Mouse (Mus musculus): ENCODE results near the gene Adam11. TPM values are rescaled to one million over a fixed set of nuclear protein-coding genes. Genes with fewer than 3 reads are reported as not detected.
"Not testable (repeated sequence)": the region's sequence is repeated elsewhere in the genome, so short reads cannot be mapped to it uniquely, and the experiment has no call there.

Adam11 gene
- 1 to 10 TPM; 2.2 to 3.0 TPM for total RNA-seq (2021)
- long read RNA-seq, experiment 1, full-length matches to known transcripts, result 1 of 3 reads
- long read RNA-seq, experiment 1, partial matches to known transcripts, result 1 of 3 reads
- long read RNA-seq, experiment 1, other reads (novel, unspliced or antisense), result 1 of 3 reads
- long read RNA-seq, experiment 2, partial matches to known transcripts, result 2 of 4 reads
- long read RNA-seq, experiment 2, other reads (novel, unspliced or antisense), result 2 of 4 reads

GRCm38 (mm10) chr11:102761309-102762210 is at the start of gene Adam11:
Adam11 (plus strand) TSS chr11:102761439.
- no peak for DNase-seq

- no peak for DNase-seq
Observed at GRCm38 (mm10) chr11:102712411-102712810, 48.8 kb upstream of the Adam11 start.

GRCm38 (mm10) chr11:102714578-102714977 is 46.7 kb upstream of the Adam11 start:
- not testable (repeated sequence) for DNase-seq

- DNase-seq, result no peak
Observed at GRCm38 (mm10) chr11:102716135-102716534, 45.1 kb upstream of the Adam11 start.

- no peak for DNase-seq
Observed at GRCm38 (mm10) chr11:102725574-102725973, 35.7 kb upstream of the Adam11 start.

- peak; percentile 14 for DNase-seq
Observed at GRCm38 (mm10) chr11:102728614-102729013, 32.6 kb upstream of the Adam11 start.

- DNase-seq, result no peak
Observed at GRCm38 (mm10) chr11:102729835-102730234, 31.4 kb upstream of the Adam11 start.

GRCm38 (mm10) chr11:102731366-102731765 is 29.9 kb upstream of the Adam11 start:
- no peak for DNase-seq

GRCm38 (mm10) chr11:102733146-102733545 is 28.1 kb upstream of the Adam11 start:
- no peak for DNase-seq

GRCm38 (mm10) chr11:102734961-102735360 is 26.3 kb upstream of the Adam11 start:
- DNase-seq, result no peak

GRCm38 (mm10) chr11:102738046-102738445 is 23.2 kb upstream of the Adam11 start:
- DNase-seq, result no peak

GRCm38 (mm10) chr11:102739278-102739966 is 21.8 kb upstream of the Adam11 start:
- peak; percentile 23 for DNase-seq

- DNase-seq, result no peak
Observed at GRCm38 (mm10) chr11:102740634-102741033, 20.6 kb upstream of the Adam11 start.

- DNase-seq, result peak; percentile 26
Observed at GRCm38 (mm10) chr11:102741129-102741950, 19.9 kb upstream of the Adam11 start.

GRCm38 (mm10) chr11:102742066-102742465 is 19.2 kb upstream of the Adam11 start:
- no peak for DNase-seq

- DNase-seq, result no peak
Observed at GRCm38 (mm10) chr11:102742843-102743242, 18.4 kb upstream of the Adam11 start.

- no peak for DNase-seq
Observed at GRCm38 (mm10) chr11:102744746-102745145, 16.5 kb upstream of the Adam11 start.

- no peak for DNase-seq
Observed at GRCm38 (mm10) chr11:102747866-102748265, 13.4 kb upstream of the Adam11 start.

- DNase-seq, result no peak
Observed at GRCm38 (mm10) chr11:102748381-102748780, 12.9 kb upstream of the Adam11 start.

GRCm38 (mm10) chr11:102749712-102750111 is 11.5 kb upstream of the Adam11 start:
- DNase-seq, result no peak

- no peak for DNase-seq
Observed at GRCm38 (mm10) chr11:102752896-102753590, 8.2 kb upstream of the Adam11 start.

All from gastrocnemius, postnatal 10 days (tissue).